Mouse (Mus musculus): ENCODE results near the gene Nipsnap2. TPM values are rescaled to one million over a fixed set of nuclear protein-coding genes. Genes with fewer than 3 reads are reported as not detected.
A peak's percentile ranks its signal among the peaks of the same experiment; 100 is the strongest.
"Not testable (repeated sequence)": the region's sequence is repeated elsewhere in the genome, so short reads cannot be mapped to it uniquely, and the experiment has no call there.

The Nipsnap2 gene
- 26.5 and 37.9 TPM in 2 replicates for polyA plus RNA-seq (2012; rRNA removed)

DNA sequence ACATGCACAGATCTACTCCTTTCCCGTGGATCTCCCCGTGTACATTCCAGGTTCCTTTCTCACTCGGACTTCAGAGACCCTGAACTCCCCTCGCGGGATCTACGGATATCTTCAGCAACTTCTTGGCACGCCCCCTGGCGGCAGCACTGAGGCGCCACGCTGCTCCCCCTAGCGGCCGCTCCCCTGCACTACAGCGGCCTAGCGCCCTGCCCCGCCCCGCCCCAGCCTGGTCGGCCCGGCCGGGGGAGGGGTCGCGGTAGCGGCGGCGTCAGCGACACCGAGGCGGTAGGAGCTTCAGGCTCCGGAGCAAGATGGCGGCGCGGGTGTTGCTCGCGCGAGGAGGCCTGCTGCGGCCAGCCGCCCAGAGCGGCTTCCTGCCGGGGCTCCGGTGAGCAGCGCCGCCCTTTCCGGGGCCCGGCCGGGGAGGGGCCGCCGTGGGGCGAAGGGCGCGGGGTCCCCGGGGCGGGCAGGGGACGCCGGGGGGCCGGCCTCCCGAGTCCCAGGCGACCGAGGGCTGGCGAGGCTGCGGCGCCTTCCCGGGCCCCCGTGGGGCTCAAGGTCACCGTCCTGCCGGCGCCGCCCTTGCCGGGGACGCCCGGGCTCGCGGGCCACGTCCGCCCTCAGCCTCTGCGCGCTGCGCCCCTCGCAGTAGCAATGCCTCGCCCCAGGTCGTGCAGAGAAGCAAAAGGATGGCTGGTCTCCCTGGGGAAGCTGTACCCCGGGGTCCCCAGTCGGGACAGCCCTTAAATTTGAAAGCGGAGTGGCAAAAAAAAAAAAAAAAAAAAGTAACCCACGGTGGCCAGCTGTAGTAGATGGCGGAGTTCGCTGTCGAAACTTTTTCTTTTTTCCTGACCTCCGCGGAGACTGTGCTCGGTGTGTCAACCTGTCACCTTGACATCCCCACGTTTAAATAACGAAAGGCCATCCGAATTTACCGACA, at the start of gene Nipsnap2:
TSS of gene Nipsnap2 (plus strand) at position 230 of the 940 bp plus-strand sequence.
- 1% methylated on average over 93 of the region's 93 CpGs for WGBS
- peak; percentile 54 for DNase-seq (ENCODE audit: low read depth, low spot score)

DNA sequence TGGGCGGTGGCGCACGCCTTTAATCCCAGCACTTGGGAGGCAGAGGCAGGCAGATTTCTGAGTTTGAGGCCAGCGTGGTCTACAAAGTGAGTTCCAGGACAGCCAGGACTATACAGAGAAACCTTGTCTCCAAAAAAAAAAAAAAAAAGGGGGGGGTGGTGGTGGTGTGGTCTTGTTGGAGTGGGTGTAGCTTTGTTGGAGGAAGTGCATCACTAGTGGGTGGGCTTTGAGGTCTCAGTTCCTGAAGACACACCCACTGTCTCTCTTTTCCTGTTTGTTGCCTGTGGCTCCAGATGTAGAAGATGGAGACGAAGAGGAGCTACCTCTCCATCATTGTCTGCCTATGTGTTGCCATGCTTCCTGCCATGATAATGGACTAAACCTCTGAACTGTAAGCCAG, 39.7 kb upstream of the Nipsnap2 start:
- DNase-seq (ENCODE audit: low read depth, low spot score): not testable (repeated sequence)
- WGBS: 92% methylated on average over 5 of the region's 5 CpGs

DNA sequence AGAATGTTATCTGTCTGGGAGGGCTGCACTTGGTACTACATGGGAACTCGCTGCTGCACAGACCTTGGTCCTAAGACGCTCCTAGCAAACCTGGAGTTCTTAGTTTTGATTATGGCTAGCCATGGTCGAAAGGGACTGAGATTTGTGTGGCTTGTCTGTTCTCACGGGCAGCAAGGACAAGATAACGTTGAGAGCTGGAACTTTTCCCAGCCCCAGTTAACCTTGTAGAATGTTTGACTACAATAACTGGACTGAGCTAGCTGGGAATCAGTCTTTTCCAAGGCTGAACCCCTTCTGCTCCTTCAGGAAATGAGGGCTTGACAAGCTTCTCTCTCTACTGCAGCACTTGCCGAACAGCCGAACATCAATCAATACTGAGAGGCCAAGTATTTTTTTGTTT, 37.2 kb upstream of the Nipsnap2 start:
- WGBS: 72% methylated on average over 7 of the region's 7 CpGs
- no peak for DNase-seq (ENCODE audit: low read depth, low spot score)

DNA sequence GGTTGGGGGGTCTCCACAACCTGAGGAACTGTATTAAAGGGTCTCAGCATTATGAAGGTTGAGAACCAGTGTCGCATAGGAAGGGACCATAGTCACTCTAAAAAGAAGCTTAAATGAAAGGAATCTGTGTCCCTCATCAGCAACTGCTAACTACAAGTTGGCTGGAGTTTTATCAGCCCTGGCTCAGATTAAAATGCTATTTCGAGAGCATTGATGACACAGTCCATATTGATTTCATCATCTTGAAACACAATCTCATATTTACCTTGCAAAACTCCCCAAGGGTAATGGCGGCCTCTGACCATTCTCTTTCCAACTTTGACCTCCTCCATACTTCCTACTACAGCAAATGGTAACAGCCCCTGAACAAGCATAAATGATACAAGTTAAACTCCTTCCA, 34.3 kb upstream of the Nipsnap2 start:
- no peak for DNase-seq (ENCODE audit: low read depth, low spot score)
- WGBS: 80% methylated on average over 3 of the region's 3 CpGs

DNA sequence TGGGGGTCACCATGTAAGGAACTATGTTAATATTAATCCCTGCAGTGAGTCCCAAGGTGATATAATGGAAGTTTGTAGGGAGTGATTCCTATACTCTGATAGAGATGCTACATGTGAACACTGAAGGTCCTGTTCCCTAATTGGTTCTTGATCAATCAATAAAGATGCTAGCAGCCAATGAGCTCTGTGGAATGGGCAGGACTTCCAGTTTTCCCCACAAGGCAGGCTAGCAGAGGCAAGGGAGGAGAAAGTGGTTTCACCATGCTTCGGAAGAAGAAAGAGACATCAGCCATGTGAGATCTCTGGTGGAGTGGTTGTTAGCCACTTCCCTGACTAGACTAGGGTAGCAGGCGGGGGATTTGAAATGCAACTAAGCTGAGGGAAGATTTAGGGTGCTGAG, 24.4 kb upstream of the Nipsnap2 start:
- WGBS: 31% methylated on average over 2 of the region's 2 CpGs
- no peak for DNase-seq (ENCODE audit: low read depth, low spot score)

DNA sequence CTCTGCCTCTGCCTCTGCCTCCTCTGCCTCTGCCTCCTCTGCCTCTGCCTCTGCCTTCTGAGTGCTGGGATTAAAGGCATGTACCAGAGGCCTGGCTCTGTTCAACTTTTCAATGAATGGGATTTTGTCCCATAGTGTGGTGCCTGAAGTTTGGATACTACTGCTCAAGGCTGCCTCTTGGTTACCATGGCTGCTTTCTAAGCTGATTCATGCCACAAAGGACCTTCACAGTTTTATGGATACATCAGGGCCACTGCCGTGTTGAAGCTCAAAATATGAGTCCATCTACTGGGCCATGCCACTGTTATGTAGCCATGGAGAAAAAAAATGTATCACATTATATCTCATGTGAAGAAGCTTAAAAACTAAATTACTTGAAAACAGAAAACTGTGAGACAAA, 23.2 kb upstream of the Nipsnap2 start:
- 57% methylated on average over 1 of the region's 1 CpGs for WGBS

DNA sequence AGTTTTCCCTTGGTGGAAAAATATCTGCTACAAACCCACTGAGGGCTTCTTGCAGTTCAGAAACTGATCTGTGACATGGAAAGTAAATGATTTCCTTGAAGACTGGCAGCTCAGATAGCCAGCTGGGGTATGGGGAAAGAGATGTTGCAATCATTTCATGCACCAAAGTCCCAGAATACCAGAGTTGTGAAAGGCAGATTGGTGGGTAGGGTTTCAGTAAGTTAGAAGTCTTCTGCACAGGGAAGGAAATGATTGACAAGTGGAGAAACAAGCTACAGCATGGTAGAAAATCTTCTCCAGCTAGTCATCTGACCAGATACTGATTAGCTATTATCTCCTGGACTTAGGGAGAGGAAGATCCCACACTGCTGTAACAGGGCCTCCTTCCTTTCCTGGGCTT, 21.5 kb upstream of the Nipsnap2 start:
- DNase-seq (ENCODE audit: low read depth, low spot score): no peak

More for the DNA sequence above, 23.2 kb upstream of the Nipsnap2 start:
- no peak for DNase-seq (ENCODE audit: low read depth, low spot score)

DNA sequence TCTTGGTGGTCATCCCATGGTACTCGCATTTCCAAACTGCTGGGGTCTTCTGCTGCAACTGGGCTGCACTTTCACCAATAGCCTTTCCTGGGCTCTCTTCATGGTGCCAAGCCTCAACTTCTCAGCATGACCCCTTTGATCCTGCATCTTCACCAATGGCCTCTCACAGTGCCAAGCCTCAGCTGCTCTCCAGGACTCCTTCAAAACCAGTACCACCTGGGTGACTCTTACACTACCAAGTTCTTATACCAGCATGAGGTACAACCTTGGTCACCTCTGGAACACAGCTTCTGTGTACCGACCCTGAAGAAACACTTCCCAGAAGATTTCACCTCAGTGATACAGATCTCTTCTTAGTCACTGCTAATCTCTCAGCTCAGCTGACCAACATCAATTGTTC, 16.5 kb upstream of the Nipsnap2 start, which contains the start of gene Sept14:
TSS of gene Sept14 (minus strand) at position 101 of the 400 bp plus-strand sequence.
- DNase-seq (ENCODE audit: low read depth, low spot score): no peak
- WGBS: 67% methylated on average over 2 of the region's 2 CpGs

DNA sequence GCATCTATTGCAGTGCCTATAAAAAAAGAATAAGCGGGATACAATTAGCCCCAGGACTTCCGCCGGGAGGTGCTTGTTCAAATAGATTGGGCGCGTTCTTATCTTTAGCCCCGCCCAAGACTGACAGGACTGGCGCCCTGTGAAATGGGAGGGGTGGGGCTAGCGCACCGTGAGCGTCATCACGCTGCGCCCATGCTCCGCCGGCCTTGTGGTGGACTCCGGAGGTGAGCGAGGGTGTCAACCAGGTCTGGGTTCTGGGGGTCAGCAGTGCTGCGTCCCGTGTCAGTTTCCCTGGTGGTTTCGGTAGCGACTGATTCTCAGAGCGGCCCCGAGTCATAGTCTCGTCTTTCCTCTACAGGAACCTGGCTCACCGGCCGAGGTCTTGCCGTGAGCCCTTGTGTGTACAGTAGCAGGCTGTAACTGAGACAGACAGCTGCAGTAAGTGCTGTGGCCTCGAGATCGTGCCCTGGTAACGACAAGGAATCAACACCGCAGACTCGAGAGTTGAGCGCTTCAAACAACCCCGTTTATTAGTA, 9.5 kb upstream of the Nipsnap2 start, which contains the start of gene Mrps17:
TSS of gene Mrps17 (plus strand) at position 172 of the 536 bp plus-strand sequence.
- under 1% methylated on average over 33 of the region's 33 CpGs for WGBS
- peak; percentile 89 for DNase-seq (ENCODE audit: low read depth, low spot score)

DNA sequence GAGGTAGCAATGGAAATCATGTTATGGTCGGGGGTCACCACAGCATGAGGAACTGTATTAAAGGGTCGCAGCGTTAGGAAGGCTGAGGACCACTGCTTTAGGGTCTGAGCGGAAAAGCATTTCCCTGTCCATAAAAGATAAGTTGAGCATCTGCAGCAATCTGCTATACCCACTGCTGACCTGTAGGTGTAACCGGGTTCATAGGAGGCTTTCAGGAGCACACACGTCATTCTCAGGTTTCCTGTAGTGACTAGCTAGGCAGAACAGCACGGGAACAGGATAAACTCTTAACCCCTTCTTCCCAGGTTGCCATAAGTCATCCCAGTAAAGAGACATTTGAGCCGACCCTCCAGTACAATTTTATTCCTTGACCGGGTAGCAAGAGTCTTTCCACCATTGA, 7.8 kb upstream of the Nipsnap2 start:
- 74% methylated on average over 9 of the region's 9 CpGs for WGBS
- DNase-seq (ENCODE audit: low read depth, low spot score): no peak

DNA sequence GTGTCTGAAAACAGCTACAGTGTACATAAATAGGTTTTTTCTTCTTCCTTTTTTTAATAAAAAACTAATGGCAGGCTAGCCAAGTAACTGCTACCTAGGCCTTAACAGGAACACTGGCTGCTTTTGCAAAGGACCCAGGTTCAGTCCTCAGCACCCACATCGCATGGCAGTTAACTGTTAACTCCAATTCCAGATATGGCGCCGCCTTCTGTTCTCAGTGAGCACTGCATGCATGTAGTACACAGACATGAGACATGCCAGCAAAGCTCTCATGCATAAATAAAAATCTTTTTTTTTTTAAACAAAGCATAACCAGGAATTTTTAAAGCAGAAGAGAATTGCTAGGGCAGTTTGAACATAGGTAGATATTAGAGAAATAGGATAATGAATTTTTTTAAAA, 4.7 kb upstream of the Nipsnap2 start:
- 92% methylated on average over 3 of the region's 3 CpGs for WGBS
- no peak for DNase-seq (ENCODE audit: low read depth, low spot score)

DNA sequence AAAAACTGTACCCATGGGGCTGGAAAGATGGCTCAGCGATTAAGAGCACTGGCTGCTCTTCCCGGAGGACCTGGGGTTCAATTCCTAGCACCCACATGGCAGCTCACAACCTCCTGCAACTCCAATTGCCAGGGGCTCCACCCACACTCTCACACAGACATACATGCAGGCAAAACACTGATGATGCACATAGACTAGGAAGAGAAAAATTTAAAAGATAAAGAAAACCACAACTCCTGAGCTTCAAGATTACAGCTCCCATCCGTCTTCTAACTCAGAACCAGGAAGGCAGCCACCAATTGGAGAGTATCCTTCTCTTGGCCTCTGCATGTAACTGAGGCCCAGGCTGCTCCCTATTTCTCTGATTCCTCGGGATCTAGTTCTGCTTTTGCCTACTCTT, 595 bp upstream of the Nipsnap2 start:
- WGBS: 34% methylated on average over 4 of the region's 4 CpGs
- no peak for DNase-seq (ENCODE audit: low read depth, low spot score)

DNA sequence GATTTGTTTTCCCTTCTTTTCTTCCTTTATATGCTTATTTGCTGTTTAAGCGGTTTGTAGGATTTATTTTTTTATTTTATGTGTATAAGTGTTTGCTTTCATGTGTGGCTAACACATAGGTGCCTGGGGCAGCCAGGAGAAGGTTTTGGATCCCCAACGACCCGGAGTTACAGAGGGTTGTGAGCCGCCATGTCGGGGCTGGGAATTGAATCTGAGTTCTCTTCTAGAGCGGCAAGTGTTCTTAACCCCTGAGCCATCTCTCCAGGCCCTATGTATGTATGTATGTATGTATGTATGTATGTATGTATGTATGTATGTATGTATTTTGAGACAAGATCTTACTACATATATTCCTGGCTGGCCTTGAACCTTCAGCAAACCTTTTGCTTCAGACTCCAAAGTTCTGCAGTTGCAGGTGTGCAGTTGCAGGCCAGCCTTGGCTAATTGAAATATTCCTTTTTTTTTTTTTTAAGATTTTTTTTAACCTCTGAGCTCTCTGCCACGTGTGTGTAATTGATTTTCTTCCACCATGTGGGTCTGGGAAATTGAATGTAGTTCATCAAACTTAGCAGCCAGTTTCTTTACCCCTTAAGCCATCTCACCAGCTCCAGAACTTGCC, 1.0 kb downstream of the Nipsnap2 start:
- 17% methylated on average over 7 of the region's 7 CpGs for WGBS

DNA sequence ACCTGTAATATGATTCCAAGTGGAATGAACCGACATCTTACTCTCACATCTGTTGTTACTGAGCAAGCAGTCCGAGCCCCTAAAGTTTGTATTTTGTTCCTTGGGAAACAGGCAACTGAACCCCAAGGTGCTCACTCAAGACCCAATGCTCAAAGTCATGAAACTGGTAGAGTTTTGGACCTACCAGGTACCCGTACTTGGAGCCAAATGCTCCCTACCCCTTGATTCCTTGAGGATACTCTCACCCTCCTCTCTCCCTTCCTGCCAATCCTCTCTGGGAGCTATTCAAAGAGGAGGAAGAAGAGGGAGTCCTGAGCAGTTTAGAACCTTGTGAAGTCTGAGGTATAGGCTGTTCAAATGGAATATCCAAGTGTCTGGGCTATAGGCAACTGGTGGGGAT, 1.9 kb downstream of the Nipsnap2 start:
- WGBS: 94% methylated on average over 3 of the region's 3 CpGs

More for the DNA sequence above, 1.0 kb downstream of the Nipsnap2 start:
- DNase-seq (ENCODE audit: low read depth, low spot score): no peak

DNA sequence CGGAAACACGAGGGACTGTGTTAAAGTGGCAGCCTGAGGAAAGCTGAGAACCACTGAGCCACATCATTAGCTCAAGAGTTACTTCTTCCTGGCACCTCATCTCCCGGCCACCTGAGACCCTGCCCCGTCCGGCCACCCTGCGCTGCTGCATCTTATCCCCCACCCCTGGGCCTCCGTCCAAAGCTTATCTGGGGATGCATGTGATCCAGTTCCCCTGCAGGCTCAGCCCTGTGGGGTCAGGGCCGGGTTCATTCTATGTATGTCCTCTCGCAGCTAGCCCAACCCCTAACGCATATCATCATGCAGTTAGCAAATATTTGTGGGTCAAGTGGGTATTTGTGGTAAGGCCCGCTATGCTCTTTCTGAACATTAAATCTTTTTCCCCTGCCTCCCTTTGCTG, 4.4 kb downstream of the Nipsnap2 start:
- DNase-seq (ENCODE audit: low read depth, low spot score): no peak
- 45% methylated on average over 11 of the region's 11 CpGs for WGBS

More for the DNA sequence above, 1.9 kb downstream of the Nipsnap2 start:
- DNase-seq (ENCODE audit: low read depth, low spot score): no peak

DNA sequence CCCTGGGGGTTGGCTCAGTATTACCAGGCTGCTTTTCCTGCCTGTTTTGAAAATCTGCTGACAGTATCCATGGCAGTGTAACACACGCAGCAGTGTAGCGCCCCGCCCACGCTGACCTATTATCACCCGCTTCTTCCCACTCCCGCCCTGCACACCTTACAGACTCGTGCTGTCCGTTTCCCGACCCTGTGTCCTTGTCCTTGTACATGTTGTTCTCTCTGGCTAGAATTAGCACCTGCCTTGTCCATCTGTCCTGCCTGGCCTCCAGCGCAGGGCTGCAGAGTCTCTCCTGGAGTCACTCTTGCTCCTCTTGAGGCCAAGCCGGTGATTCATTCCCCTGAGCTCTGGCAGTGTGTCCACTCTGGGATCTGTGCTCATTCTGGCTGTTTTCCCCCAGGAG, 5.5 kb downstream of the Nipsnap2 start:
- 24% methylated on average over 11 of the region's 11 CpGs for WGBS
- no peak for DNase-seq (ENCODE audit: low read depth, low spot score)

DNA sequence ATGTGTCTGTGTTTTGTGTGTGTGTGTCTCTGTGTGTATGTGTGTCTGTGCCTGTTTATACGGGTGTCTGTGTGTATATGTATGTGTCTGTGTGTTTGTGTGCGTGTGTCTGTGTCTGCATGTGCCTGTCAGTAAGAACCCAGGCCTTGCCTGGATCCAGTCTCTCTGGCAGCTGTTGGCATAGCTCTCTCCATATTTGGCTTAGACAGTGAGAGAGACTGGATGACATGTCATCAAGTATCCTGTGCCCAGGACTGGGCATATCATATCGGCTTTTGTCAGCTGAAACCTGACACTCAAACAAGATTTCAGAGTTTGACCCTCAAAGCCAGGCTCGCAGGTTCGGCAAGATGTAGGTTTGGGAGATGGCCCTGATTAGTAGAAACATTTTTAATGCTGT, 6.2 kb downstream of the Nipsnap2 start:
- 73% methylated on average over 5 of the region's 5 CpGs for WGBS
- no peak for DNase-seq (ENCODE audit: low read depth, low spot score)

DNA sequence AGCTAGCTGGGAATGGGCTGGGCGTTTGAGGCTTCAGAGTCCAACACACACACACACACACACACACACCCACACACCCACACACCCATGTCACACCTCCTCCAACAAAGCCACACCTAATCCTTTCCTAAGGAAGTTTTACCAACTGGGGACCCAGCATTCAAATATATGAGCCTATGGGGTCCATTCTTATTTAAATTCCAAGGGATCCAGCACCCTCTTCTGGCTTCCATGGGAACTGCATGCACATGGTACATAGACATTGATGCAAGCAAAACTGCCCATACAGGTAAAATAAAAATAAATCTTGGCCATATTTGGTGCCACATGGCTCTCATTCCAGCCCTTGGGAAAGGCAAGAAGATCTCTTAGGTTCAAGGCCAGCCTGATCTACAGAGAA, 16.1 kb downstream of the Nipsnap2 start:
- DNase-seq (ENCODE audit: low read depth, low spot score): no peak
- 50% methylated on average over 1 of the region's 1 CpGs for WGBS

DNA sequence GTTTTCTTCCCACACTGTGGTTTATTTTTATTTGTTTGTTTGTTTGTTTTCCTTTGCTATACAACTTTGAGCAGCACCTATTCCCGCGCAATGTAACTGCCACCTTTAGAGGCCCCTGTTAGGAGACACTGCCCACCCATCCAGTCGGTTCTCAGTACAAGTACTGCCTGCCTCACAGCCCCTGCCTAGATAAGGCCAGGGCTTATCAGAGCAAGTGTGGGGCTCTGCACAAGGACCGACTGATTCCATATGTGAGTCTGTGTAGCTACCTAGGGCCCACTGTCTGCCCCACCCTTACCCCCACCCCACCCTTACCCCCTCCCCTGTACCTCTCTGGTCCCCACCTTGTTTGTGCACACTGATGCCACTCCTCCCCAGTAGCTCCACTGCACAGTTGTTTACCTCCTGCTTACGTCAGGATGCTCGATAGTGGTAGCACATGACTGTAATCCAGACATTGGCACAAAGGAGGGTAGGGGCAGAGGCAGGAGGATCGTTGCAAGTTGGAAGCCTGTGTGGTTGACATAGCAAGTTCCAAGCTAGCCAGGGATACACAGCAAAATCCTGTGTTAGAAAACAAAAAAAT, 18.1 kb downstream of the Nipsnap2 start:
- DNase-seq (ENCODE audit: low read depth, low spot score): no peak
- WGBS: 79% methylated on average over 7 of the region's 7 CpGs

DNA sequence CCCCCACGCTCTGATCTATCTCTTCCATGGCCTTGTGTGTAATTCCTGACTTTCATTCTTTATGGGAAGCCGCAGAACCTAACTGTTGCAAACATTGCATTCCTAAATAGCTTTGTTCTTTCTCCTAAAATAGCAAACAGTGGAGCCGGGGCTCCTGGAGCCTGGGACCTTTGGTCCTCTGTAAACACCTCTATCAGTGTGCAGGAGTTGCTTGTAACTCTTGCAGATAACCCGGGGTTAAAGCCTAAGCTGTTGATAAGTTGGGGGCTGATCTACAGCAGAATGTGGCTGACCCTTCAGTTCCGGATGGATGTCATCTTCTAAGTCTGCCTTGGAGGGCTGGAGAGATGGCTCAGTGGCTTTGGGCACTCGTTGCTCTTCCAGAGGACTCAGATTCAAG, 19.2 kb downstream of the Nipsnap2 start:
- DNase-seq (ENCODE audit: low read depth, low spot score): no peak
- WGBS: 46% methylated on average over 6 of the region's 6 CpGs
